Mouse (Mus musculus): ENCODE results near the gene Npr3. TPM values are rescaled to one million over a fixed set of nuclear protein-coding genes. Genes with fewer than 3 reads are reported as not detected.

The Npr3 gene
- polyA plus RNA-seq, 1 experiment, result not detected

DNA sequence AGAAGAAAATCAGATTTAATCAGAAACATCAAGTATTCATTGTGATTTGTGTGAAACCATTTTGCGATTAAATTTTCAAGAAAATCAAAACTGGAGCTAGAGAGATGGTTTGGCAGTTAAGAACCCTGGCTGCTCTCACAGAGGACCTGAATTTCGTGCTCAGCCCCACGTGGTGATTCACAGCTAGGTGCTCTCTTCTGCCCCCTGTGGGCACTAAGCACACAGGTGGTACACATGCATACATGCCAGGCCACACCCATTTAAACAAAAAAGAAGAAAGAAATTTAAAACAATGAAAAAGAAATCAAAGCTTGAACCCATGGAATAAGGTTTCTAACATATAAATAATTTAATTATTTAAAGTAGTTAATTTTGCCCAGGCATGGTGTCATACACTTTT lies 15.7 kb downstream of the Npr3 start:
- 0 out of 2 replicates have a peak, but pooled peaks cover 2% of the 10 kb centered on the region for H3K9me3 ChIP-seq
- H3K4me1 ChIP-seq, result no peaks in the 10 kb centered on the region
- TF ChIP-seq GATA1 (IDR thresholded peaks at IDR 0.05; ENCODE audit: borderline replicate concordance, low read length) (no peak), FLI1 (IDR thresholded peaks at IDR 0.05; ENCODE audit: low read length) (no peak)
- peaks cover 3% of the 10 kb centered on the region for H3K27me3 ChIP-seq (replicated peaks)
- no peak overlapping the region for H3K4me3 ChIP-seq (replicated peaks)
- H3K36me3 ChIP-seq (replicated peaks; ENCODE audit: low read length), result no peaks in the 10 kb centered on the region

DNA sequence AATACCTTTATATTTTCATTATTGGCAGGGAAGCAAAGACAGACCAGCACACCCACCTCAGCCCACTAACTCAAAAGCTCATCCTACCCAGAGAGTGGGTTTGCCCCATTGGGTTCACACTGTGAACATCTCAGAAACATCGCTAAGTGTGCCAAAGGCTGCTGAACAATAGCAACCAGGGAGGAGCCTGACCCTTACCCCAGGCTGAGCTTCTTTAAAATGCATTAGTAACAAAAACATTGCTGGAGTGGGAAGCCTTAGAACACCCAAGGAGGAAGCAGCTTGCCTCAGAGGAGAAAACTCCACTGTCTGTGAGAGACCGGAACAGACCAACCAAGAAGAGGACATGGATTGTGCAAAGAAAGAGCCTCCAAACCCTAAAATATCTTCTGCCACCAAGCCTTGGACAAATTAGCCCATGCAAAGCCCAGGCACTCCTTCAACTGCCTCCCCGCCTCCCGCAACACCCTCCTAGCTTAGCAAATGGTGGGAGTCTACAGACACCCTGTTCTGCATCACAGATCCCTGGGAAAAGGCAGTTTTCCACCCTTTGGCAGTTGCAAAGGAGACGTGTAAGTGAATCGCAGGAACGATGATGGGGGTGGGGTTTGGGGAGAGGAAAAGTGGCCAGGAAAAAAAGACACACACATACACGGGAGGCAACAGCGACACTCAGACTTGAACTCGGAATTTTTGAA lies 24.4 kb downstream of the Npr3 start:
- Histone ChIP-seq H3K9me3 (no peaks in the 10 kb centered on the region), H3K27me3 (replicated peaks) (no peaks in the 10 kb centered on the region), H3K36me3 (replicated peaks; ENCODE audit: low read length) (no peaks in the 10 kb centered on the region), H3K4me1 (no peaks in the 10 kb centered on the region), H3K4me3 (replicated peaks) (no peak overlapping the region)
- no peak for TF ChIP-seq GATA1 (IDR thresholded peaks at IDR 0.05; ENCODE audit: borderline replicate concordance, low read length)
- no peak for TF ChIP-seq FLI1 (IDR thresholded peaks at IDR 0.05; ENCODE audit: low read length)

DNA sequence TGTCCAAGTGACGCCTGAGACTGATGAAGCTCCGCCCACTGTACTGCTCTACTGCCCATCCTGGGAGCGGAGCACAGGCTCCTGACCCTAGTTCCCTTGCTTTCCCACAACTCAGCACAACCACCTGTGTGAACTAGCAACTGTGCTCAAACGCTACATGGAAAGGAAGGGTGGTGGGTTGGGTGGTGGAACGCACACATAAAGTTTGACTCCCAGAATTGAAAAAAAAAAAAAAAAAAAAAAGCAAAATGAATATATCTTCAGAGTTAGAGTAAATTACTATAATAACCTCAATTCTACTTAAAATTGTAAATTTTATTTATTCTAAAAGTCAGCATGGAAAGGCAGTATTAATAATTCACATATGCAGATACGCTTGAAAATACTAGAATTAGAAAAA lies 25.3 kb downstream of the Npr3 start:
- Histone ChIP-seq H3K4me1 (no peaks in the 10 kb centered on the region), H3K27me3 (replicated peaks) (no peaks in the 10 kb centered on the region), H3K36me3 (replicated peaks; ENCODE audit: low read length) (no peaks in the 10 kb centered on the region), H3K9me3 (no peaks in the 10 kb centered on the region), H3K4me3 (replicated peaks) (no peak overlapping the region)
- TF ChIP-seq GATA1 (IDR thresholded peaks at IDR 0.05; ENCODE audit: borderline replicate concordance, low read length), result no peak
- no peak for TF ChIP-seq FLI1 (IDR thresholded peaks at IDR 0.05; ENCODE audit: low read length)

DNA sequence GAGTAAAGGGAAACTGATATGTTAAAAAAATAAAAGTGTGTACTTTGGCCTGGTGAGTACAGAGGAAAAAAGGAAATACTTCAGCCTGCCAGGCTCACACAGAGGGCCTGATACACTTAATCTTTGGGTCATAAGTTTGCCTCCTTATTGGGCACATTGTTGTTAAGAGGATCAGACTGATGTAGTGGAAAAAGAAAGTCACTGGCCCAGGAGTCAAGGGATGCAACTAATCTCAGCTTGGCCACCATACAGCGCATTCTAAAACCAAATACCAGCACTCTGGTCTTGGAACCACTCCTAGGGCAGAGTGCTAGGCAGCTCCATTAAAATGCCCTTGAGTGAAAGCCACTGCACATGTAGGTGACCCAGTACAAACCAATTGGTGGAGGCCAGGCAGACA lies 28.8 kb downstream of the Npr3 start:
- Histone ChIP-seq H3K9me3 (no peaks in the 10 kb centered on the region), H3K36me3 (replicated peaks; ENCODE audit: low read length) (no peaks in the 10 kb centered on the region), H3K4me1 (no peaks in the 10 kb centered on the region), H3K27me3 (replicated peaks) (no peaks in the 10 kb centered on the region), H3K4me3 (replicated peaks) (no peak overlapping the region)
- no peak for TF ChIP-seq GATA1 (IDR thresholded peaks at IDR 0.05; ENCODE audit: borderline replicate concordance, low read length)
- no peak for TF ChIP-seq FLI1 (IDR thresholded peaks at IDR 0.05; ENCODE audit: low read length)

DNA sequence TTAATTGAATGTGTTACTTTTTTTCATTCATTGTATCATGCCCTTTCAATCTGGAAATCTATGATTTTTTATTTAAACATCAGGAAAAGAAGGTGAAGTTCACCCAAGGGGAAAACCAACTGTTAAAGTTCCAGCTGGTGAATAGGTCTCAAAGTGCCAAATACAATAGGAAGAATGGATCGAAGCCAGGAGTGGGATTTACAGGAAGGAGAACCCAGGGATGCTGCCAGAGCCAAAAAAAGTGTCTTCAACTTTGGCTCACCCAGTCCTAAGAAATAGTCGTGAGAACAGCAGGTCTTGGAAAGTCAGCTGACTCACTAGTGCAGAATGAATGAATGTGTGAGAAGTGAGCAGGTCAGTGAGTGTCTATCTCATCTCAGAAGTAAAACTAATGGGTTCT lies 29.8 kb downstream of the Npr3 start:
- Histone ChIP-seq H3K36me3 (replicated peaks; ENCODE audit: low read length) (no peaks in the 10 kb centered on the region), H3K27me3 (replicated peaks) (no peaks in the 10 kb centered on the region), H3K4me3 (replicated peaks) (no peak overlapping the region), H3K9me3 (no peaks in the 10 kb centered on the region), H3K4me1 (no peaks in the 10 kb centered on the region)
- TF ChIP-seq GATA1 (IDR thresholded peaks at IDR 0.05; ENCODE audit: borderline replicate concordance, low read length), result no peak
- TF ChIP-seq FLI1 (IDR thresholded peaks at IDR 0.05; ENCODE audit: low read length), result no peak

DNA sequence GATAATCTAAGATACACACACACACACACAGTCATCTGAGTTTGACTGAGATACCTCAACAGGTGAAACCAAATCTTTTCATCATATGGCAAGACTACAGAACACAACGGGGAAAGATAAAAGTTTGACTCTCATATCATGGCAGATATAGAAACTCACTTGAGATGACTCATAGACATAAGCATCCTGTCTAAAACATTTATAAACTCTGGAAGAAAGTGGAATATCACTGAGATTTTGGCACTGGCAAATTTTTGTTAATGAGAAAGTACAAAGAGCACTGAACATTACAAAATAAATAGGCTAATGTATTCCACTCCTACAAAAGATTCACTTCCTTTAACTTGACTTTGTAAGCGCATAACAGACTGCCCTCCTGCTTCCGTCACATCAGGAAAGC lies 40.2 kb downstream of the Npr3 start:
- H3K4me3 ChIP-seq (replicated peaks), result no peak overlapping the region
- H3K36me3 ChIP-seq (replicated peaks; ENCODE audit: low read length), result no peaks in the 10 kb centered on the region
- H3K9me3 ChIP-seq, result no peaks in the 10 kb centered on the region
- no peak for TF ChIP-seq GATA1 (IDR thresholded peaks at IDR 0.05; ENCODE audit: borderline replicate concordance, low read length)
- H3K4me1 ChIP-seq, result no peaks in the 10 kb centered on the region
- no peaks in the 10 kb centered on the region for H3K27me3 ChIP-seq (replicated peaks)

DNA sequence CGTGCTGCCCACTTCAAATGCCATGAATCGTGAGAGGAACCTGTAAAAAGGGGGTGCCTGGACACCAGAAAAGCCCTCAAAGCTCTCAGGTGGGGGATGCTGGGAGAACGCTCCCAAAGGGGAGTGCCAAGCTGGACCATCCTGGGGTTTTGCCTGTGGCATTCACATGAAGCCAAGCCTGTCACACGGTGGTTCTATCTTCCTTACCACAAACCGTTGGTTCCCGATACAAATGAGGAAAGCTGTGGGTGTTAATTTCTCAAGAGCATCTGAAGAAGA lies 43.6 kb downstream of the Npr3 start:
- Histone ChIP-seq H3K9me3 (no peaks in the 10 kb centered on the region), H3K4me3 (replicated peaks) (no peak overlapping the region), H3K4me1 (no peaks in the 10 kb centered on the region), H3K36me3 (replicated peaks; ENCODE audit: low read length) (no peaks in the 10 kb centered on the region), H3K27me3 (replicated peaks) (no peaks in the 10 kb centered on the region)
- TF ChIP-seq GATA1 (IDR thresholded peaks at IDR 0.05; ENCODE audit: borderline replicate concordance, low read length) (no peak), FLI1 (IDR thresholded peaks at IDR 0.05; ENCODE audit: low read length) (no peak)

DNA sequence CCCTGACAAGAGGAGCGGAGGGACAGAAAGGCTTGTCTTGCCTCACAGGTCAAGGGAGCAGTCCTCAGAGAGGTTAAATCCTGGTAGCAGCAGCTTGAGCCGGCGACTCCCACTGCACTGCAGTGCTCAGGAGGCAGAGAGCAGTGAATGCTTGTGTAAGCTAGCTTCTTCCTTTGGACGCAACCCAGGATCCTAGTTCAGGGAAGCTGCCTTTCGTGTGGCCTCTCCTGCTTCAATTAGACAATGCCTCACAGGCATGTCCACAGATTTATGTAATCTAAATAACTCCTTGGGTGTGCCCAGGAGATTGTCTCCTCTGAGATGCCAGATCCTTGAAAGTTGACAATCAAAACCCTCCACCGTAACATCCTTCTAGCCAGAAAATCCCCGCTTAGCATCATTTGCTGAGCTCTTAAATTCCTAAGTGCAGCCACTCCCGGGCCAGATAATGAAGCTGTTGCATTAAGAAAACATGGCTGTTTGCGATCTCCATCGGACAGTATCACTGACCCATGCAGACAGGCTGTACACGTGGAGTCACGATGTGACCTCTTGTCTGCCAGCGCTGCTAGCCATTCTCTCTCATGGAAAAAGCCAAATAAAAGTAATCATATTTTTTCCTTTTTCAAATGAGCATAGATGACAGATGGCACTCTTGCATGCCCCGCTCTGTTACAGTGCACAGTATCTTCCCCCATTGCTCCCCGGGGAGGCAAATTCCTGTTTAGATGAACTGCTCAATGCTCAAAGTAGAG lies 44.1 kb downstream of the Npr3 start:
- Histone ChIP-seq H3K4me1 (no peaks in the 10 kb centered on the region), H3K36me3 (replicated peaks; ENCODE audit: low read length) (no peaks in the 10 kb centered on the region), H3K4me3 (replicated peaks) (no peak overlapping the region), H3K27me3 (replicated peaks) (no peaks in the 10 kb centered on the region), H3K9me3 (no peaks in the 10 kb centered on the region)
- no peak for TF ChIP-seq GATA1 (IDR thresholded peaks at IDR 0.05; ENCODE audit: borderline replicate concordance, low read length)
- TF ChIP-seq FLI1 (IDR thresholded peaks at IDR 0.05; ENCODE audit: low read length), result no peak

DNA sequence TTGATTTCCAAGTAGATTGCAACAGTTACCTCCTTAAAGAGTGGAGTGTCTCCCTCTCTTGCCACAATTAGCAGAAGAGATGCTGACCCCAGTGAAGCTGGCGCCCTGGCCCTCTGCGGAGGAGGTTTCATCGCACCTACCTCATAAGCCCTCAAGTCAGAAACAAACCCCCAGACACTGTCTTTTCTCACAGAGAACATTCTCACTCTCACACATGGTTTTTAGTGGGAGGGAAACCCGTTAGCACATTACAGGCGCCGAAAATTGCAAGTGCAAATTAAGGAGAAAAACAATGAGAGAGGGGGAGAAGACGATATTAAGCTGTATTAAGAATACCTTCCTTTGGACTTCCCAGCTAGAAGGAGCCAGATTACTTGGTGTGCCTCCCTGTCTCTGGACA lies 44.8 kb downstream of the Npr3 start:
- TF ChIP-seq GATA1 (IDR thresholded peaks at IDR 0.05; ENCODE audit: borderline replicate concordance, low read length) (no peak), FLI1 (IDR thresholded peaks at IDR 0.05; ENCODE audit: low read length) (no peak)
- no peaks in the 10 kb centered on the region for H3K36me3 ChIP-seq (replicated peaks; ENCODE audit: low read length)
- H3K9me3 ChIP-seq, result no peaks in the 10 kb centered on the region
- no peaks in the 10 kb centered on the region for H3K27me3 ChIP-seq (replicated peaks)
- no peak overlapping the region for H3K4me3 ChIP-seq (replicated peaks)
- H3K4me1 ChIP-seq, result no peaks in the 10 kb centered on the region

DNA sequence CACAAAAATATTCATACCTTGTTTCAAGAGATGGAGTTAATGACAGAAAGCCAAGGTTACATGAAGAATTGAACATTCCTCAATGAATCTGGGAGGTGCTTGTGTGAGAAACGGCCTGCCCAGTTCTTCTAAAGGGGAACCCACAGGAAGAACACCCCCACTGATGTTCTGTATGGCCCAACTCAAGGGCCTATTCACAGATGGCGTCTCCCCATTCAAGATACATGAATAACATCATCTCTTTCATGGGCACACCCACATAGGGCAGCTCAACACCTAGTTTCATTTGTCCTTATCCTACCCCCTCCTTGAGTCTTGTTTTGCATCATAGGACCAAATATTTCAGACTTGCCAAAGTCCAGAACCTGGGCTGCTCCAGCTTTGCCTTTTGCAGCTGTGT lies 46.8 kb downstream of the Npr3 start:
- Histone ChIP-seq H3K9me3 (no peaks in the 10 kb centered on the region), H3K27me3 (replicated peaks) (no peaks in the 10 kb centered on the region), H3K36me3 (replicated peaks; ENCODE audit: low read length) (no peaks in the 10 kb centered on the region), H3K4me1 (no peaks in the 10 kb centered on the region), H3K4me3 (replicated peaks) (no peak overlapping the region)
- TF ChIP-seq FLI1 (IDR thresholded peaks at IDR 0.05; ENCODE audit: low read length), result no peak
- TF ChIP-seq GATA1 (IDR thresholded peaks at IDR 0.05; ENCODE audit: borderline replicate concordance, low read length), result no peak
